Mouse (Mus musculus) right cerebral cortex, postnatal 10 days (tissue): ENCODE data around the gene Kcnk2.
"Not testable (repeated sequence)": the region's sequence is repeated elsewhere in the genome, so short reads cannot be mapped to it uniquely, and the experiment has no call there.

ENCODE experiments used
- DNase-seq, 2 experiments: peaks; one replicate each; pipeline ENCODE4 v3.0.0; 2021; ENCODE audit warnings: low spot score in 2 of 2

Kcnk2 gene

DNA sequence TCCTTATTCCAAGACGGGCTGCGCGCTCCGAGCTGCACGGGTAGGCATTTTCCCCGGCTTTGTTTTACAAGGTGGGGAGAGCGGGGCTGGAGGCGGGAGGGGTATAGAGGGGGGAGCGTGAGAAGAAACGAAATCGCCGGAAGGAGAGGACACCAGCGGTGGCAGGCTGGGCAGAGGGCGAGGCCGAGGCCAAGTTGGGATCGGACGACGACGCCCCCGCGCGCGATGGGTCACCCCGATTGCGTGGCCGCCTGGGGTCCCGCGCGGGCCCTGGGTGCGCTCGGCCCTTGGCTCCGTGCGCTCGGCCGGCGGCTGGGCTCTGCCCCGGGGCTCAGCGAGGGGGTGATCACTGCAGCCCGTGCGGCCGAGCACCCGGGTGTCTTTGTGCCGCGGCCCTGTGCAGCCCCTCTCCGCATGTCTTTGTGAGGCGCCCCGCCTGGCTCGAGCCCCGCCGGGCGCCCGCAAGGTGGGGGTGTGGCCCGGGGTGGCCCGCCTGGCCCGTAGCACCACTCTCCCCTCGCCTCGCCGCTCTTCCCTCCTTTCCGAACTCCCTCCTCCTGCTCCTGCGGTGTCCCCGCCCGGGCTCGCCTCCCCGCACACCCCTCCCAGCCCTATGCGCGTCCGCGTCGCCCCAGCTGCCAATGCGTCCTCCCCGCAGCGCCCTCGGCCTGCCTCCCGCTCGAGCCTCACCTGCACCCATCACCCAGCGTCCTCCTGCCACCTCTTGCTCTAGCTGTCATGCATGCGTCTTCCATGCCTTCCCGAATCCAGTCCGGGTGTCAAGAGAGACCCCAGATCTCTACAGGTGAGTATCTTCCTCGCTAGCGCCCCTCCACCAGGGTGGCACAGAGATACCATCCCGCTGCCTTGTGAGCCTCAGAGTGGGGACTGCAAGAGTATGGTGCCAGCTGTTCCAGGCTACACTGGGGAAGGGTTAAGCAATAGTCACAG lies 58.5 kb downstream of the Kcnk2 start:
- DNase-seq: peak; percentile 70 to 79

DNA sequence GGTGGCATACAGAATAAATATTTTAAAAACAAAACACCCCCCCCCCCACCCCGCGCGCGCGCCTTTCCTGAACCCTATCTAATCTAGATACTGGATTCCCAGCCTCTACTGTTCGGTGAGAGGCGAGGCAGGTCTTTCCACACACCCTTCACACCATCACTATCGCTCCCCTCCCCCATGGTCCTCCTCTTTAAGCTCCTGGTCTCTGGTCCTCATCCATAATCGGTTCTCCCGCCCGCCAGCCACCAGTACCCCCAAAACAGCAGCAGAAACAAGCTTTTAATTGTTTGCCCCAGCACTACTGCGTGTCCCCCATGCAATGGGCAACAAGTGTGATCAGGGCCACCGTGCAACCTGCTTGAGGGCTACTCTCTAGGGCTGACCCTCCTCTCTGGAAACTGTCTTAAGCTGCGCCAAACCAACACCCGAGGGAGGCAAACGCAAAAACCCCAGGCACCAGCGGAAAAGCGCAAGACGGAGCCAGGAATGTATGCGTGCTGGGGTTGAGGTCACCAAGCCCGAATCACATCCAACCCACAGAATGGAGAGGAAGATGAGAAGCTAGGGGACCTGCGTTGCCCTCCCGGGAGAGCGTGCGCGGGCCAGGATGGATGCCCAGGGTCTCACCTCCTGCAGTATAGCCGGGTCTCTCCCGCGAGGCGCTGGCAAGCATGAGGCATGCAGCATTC lies 59.5 kb downstream of the Kcnk2 start:
- DNase-seq: peak; percentile 65 to 68

DNA sequence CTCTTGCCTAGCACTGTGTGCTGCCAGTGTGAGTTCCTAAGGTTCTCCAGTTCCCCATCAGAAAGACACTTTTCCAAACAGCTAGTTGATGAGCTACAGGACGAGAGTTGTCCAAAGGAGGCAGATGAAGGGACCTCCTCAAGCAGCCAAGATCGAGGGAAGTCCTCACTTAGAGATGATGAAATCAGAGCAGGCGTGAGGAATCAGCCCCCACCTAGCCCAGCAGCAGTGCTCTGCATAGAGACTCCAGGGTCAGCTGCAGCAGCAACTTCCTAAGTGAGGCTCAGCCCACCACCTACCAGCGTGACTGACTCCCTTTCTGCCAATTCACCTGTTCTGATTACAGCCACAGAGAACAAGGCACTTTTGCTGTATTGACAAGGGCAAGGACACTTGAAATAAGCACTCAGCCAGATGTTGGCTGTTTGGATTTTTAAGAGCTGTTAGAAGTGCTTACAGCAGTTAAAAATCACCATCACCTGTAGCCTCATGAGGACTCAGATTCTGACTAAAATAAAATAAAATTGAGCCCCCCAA lies 60.6 kb downstream of the Kcnk2 start:
- DNase-seq: no peak

DNA sequence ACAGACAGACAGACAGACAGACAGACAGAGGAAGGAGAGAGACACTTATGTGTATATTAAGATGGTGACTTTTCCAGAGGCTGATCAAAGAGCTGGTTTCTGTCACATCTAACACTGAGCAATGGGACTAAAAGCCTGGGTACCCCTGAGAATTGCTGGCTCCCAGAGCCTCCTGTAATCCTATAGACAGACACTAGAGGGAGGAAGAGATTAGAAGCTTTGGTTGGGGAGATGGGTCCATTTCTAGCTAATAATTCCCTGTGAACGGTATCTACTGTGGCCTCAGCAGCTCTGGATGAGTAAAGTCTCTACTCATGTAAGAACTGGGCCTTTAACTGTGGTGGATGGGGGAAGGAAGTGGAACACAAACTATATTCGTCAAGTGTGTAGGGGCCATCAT lies 86.2 kb downstream of the Kcnk2 start:
- no peak for DNase-seq

DNA sequence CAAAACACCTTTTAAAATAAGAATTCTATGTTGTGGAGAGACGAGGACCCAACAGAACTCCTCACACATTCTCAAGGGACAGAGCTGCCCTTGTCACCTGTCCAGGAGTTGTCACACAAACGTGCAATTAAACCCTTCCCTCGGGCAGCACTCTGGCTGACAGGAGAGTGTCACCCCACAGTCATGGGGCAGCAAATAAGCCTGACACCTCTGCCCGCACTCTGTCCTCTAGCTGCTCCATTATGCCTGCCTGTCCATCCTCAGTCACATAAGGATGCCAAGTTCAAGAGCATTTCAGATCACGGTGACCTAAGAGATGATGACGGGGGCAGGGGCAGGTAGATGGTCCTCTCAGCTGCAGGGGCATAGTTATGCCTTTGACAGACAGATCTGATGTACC lies 87.6 kb downstream of the Kcnk2 start:
- DNase-seq: no peak

DNA sequence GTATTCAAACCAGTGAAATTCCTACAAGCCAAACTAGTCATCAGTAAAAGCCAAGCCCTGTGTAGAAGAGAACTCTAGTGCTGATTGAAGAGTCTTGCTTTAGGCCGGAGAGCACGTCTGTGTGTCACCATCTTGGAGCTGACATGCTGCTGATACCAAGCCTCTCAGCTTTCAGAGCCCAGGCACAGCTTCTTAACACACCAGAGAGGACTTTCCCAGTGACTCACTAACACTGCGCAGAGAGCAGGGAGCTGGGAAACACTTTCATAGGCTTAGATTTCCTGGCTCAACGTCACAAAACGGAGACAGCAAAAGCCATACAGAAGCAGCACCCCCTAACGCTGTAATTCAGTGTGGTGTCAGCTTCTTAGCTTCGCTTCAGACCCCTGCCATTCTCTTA lies 88.3 kb downstream of the Kcnk2 start:
- DNase-seq: no peak

DNA sequence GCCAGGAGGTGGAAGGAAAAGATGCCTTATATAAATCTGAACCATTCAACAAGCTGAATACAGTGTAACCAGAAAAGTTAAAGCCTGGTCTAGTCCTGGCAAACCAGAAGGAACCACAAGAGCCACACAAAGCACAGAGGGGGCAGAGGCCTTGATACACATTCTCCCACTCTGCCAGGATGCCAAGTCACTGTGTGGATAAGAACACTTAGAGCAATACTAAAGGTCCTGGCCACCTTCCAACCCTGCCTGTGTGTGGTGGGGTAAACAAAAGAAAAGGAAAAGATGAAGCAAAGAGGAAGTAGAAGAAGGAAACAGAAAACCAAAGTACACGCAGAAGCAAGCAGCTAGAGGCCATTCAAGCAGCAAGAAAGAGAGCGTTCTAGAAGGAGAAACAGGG lies 91.9 kb downstream of the Kcnk2 start:
- no peak for DNase-seq

DNA sequence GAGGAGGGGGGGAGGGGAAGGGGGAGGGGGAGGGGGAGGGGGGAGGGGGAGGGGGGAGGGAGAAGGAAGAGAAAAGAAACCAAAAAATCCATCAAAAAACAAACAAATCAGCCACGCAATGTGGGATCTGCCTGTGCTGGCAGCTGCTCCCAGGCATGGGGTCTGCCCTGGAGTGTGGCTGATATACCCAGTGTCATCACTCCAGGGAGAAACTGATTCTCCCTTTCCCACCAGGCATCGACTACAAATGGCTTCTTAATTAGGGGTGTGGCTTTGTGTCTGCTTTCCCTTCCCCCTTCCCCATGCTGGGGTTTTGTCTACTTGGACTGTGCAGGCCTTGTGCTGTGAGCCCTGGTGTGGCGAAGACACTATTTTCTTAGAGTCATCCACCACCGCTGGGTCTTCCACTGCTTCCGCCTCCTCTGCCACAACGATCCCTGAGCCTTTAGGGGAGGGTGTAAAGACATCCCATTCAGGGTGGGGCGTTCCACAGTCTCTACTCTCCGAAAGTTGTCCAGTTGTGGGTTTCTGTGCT lies 97.0 kb downstream of the Kcnk2 start:
- peak in 1 of 2 experiments; percentile 12 for DNase-seq

DNA sequence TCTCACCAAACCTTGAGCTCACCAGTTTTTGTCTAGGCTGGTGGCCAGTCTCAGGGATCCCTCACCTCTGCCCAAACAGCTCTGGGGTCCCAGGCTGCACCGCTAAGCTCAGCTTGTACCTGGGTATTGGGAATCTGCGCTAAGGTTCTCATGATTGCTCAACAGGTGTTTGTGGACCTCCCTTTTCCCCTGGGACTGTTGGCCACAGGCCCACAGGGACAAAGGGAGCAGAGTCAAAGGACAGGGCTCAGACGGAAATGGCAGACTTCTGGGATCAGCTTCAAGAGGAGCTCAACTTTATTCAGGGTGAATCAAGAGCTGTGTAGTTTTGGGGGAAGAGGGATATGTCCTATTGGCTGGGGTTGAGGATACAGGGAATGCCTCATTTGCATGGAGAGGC lies 99.1 kb downstream of the Kcnk2 start:
- peak in 1 of 2 experiments; percentile 20 for DNase-seq

DNA sequence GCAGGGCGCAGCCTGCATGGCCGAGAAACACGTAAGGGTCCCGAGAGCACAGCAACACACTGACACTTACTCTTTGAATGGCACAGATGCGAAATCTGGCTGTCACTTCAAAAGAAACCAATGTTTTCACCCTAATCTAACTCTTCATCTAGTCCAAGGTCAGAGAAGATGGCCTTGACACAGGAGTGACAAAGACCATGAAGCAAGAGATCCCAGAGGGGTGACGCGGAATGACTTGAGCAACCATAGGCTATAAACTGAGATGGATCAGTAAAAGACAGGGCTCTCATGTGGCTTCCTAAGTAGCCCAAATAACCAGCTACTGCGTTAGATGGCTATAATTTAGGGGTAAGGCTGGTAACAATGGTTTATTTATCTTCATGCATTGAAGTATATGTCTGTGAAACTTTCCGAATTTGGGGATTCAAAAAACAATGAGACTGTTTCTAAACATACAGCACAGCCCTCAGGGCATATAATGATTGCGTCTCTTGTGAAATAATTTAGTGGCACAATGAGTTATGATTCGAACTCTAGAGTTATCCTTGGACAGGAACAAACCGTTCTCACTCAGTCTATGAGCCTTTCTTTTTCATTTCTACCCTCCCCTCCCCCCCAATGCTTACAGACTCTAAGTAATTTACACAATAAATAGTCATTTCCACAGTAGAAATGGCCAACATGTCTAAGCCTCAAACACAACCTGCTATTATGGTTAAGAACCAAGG lies 108.2 kb downstream of the Kcnk2 start:
- DNase-seq: peak in 1 of 2 experiments; percentile 17

DNA sequence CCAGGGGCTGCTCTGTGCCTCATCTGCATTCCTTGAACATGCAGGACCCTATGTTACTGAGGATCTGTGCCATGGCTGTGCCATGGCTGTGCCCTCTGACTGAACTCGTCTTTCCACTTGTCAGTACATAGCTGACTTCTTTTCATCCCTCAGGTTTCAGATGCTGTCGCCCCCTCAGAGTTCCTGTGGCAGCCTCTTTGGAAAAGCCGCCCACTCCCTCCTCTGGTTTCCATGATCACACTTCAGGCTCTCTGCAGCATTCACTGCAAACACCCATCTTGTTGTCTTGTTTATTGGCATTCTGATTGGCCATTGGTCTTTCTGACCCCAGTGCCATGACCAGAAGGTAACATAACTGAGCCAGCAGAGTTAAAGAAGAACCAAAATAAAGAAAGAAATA lies 111.2 kb downstream of the Kcnk2 start:
- peak; percentile 60 to 79 for DNase-seq

DNA sequence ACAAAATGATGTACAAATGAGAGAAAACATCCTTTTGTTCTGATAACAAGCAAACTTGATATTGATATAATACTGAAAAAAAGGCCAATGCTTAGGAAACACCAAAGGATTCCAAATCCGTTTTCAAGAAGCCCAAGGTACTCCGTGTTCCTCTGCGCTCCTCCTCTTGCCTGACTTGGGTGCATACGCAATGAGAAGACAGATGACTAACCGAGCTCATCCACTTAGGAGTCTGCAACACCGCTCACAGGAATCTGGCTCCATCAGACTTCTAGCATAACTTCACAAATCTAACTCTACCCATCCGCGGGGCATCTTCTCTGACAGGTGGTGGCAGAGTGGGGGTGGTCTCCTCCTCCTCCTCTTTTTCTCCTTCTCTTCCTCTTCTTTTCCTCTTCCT lies 113.1 kb downstream of the Kcnk2 start:
- no peak for DNase-seq

DNA sequence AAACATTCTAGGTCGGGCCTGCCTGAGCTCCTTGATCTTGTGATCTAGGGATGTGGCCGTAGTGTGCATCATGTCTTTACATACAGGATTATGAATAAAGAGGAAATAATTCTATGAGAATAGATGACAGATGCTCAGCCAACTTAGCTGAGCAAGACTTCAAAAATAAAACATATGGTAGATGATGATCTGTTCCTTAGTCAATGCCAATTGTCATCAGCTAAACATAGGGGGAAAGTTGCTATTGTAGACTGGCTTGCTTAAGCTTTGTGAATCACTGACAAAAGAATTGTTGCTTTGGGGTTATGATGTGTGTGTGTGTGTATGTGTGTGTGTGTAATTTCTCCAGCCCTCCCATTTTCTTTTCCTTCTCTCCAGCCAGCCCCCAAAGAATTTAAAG lies 129.8 kb downstream of the Kcnk2 start:
- no peak for DNase-seq

DNA sequence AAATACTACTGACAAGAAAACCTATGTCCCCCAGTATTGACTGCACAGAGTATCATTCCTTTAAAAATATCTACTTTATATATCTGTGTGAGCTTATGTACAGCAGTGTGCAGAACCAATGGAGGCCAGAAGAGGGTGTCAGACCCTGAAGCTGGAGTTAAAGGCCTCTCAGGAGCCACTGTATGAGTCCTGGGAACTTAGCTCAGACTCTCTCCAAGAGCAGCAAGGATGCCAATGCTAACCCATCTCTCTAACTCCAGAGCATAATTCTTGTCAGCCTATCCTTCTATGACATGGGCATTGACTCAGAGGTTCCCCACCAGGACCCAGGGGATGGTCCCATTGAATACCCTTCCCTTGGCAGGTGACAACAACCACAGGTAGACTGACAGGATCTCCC lies 148.4 kb downstream of the Kcnk2 start:
- no peak for DNase-seq

DNA sequence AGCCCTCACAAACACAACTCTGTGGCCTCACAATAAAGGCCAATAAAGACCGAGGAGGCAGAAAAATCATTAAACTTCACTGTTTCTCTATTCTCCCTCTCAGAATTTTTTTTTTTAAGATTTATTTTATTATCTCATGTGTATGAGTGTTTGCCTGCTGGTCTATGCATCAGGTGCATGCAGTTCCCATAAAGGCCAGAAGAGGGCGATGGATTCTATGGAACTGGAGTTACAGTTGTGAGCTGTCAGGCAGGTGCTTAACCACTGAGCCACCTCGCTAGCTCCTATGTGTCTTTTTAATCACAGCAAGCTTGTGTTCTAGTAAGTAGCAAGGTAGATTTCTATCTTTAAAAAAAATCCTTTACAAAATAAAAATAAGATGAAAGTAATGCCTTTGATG lies 148.9 kb downstream of the Kcnk2 start:
- no peak for DNase-seq

DNA sequence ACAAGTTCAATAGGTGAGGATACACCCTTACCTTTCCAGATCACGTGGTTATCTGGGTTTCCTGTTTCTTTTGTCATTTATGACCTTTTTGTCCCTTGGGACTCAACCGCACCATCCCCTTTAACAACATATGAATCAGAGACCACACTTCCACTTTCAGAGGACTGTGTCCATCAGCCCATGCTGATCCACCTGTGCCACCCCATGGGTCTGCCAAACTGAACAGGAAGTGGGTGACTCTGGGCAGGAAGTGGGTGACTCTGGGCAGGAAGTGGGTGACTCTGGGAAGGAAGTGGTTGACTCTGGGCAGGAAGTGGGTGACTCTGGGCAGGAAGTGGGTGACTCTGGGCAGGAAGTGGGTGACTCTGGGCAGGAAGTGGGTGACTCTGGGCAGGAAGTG lies 158.9 kb downstream of the Kcnk2 start:
- not testable (repeated sequence) for DNase-seq

DNA sequence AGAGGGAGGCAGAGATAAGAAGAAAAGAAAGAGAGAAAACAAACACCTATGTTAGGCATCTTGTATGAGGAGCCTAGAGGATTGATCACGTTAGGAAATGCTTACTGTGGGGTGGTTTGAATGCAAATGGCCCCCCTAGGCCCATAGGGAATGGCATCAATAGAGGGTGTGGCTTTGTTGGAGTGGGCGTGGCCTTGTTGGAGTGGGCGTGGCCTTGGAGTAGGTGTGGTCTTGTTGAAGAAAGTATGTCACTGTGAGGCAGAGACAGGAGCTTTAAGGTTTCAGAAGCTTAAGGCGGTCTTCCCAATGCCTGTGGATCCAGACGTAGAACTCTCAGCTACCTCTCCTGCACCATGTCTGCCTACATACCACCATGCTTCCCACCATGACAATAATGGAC lies 166.8 kb downstream of the Kcnk2 start:
- no peak for DNase-seq

DNA sequence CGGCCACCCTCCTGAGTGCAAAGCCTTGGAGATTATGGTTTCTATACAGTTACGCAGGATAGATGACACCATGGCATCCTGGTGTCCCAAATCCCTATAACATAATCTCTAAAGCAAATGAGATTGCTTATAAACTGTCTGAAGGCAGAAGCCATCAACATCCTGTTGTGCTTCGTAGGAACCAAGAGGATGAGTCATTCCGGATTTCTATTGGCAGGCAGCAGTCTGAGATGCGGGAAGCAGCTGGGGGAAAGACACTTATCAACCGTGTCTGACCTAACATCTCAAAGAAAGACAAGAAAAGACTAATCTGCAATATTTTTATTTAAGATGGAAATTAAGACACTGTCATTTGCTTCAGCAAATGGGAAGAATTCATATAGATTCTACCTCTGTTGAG lies 169.2 kb downstream of the Kcnk2 start:
- no peak for DNase-seq

DNA sequence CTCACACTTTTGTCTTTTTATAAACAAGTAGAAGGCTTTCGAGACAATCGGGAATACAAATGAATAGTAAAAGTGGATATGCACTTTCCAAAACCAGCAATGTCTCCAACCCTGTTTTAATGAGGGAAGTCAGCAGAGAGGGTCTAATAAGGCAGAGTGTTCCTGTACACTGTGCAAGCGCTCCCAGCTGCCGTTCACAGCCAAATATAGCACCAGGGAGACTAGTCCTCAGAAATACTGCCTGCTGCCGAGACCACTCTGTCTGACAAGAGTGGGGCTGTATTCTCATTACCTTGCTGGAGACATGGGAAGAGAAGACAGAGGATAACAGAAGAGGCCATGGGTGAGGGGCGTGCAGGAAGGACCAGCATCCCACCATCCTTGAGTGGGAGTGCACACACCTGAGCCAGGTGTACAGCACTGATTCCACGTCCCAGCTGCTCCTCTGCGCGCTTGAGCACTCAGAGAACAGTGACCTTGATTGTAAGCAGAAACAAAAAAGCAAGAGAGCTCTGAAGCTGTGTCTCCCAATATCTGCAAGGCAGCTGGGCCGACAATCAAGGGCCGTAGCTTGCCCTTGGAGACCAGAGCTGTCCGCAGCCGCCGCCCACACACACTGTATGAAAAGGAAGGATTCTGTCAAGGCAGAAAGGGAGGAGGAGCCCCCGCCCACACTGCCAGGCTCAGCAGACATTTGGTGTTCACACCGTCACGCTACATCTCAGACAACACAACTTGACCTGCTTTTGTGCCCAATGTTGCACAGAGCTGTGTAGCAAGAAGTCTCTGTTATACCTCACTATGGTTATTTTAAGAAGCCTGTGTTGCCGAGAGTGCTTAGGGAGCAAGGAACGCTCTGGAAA lies 173.6 kb downstream of the Kcnk2 start:
- DNase-seq: peak; percentile 62 to 84

DNA sequence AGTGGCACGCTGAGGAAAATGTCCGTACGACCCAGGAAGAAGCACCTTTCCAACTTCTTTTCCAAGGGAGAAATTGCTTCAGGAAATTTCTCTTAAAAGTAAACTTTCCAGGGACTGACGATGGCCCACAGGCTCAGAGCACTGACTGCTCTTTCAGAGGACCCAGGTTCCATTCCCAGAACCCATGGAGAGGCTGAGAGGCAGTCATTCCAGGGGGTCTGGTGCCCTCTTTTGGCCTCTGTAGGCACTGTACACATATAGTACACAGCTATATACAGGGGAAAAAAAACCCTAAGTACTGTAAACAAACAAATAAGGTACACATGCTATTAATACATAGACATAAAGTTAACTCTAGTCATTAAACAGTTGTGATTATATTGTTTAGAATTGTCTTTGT lies 174.6 kb downstream of the Kcnk2 start:
- no peak for DNase-seq

DNA sequence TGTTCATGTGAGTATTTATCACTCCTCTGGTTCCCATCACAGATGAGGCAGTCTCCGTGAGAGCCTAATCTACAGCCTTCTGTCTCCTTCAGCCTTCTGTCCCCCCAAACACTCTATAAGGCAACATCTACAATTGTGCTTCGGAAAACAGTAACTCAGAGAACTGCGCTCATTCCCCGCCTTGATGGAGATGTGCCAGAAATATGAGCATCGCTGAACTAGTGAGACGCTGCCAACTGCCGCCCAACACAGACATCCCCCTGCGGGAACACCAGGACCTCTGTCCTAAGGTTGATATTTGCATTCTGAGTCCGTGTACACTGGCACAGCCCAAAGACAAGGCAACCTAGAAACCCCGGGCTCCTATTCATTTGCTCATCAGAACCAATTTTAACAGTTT lies 183.0 kb downstream of the Kcnk2 start:
- peak; percentile 48 to 56 for DNase-seq
